Mouse (Mus musculus): ENCODE measurements around the gene Ddah2.

- TF ChIP-seq CTCF (IDR thresholded peaks at IDR 0.05; ENCODE audit: borderline replicate concordance, insufficient read depth, low read depth, low read length) (no peak), POLR2A (IDR thresholded peaks at IDR 0.05; ENCODE audit: borderline replicate concordance, insufficient read depth, low read length) (no peak)
Measured at GRCm38 (mm10) chr17:35045807-35046680, 12.8 kb upstream of the Ddah2 start.

Data from cerebellum, adult 2 months (tissue).